Mouse (Mus musculus) myocyte (in vitro differentiated cells): ENCODE results near the gene 6430548M08Rik.

Source experiments
- E2F4 ChIP-seq: IDR thresholded peaks from one replicate; pipeline ENCODE4 v1.6.1; 2011; ENCODE audit warnings: mild to moderate bottlenecking, control low read depth, moderate library complexity; ENCODE audit not compliant: insufficient read depth
- MAX ChIP-seq: IDR thresholded peaks from one replicate; pipeline ENCODE4 v1.6.1; 2011; ENCODE audit warnings: low read depth, mild to moderate bottlenecking, control low read depth
- MYOD1 ChIP-seq, 3 experiments: IDR thresholded peaks; one replicate each; pipeline ENCODE4 v1.6.1; 2011; ENCODE audit warnings: control low read depth in 2 of 3, low read depth in 2 of 3, mild to moderate bottlenecking in 2 of 3, moderate library complexity in 1 of 3; ENCODE audit not compliant: insufficient read length in 2 of 3, control insufficient read depth in 1 of 3
- POLR2A ChIP-seq: IDR thresholded peaks from one replicate; pipeline ENCODE4 v1.6.1; 2011; ENCODE audit warnings: low read depth, mild to moderate bottlenecking, control low read depth, moderate library complexity; ENCODE audit not compliant: insufficient read length
- POLR2AphosphoS2 ChIP-seq: IDR thresholded peaks from one replicate; pipeline ENCODE4 v1.6.1; 2011; ENCODE audit warnings: low read depth, control low read depth; ENCODE audit not compliant: insufficient read length
- REST ChIP-seq: IDR thresholded peaks from one replicate; pipeline ENCODE4 v1.6.1; 2011; ENCODE audit warnings: mild to moderate bottlenecking, control low read depth, moderate library complexity; ENCODE audit not compliant: insufficient read depth, insufficient read length
- SRF ChIP-seq: IDR thresholded peaks from one replicate; pipeline ENCODE4 v1.6.1; 2011; ENCODE audit warnings: low read depth; ENCODE audit not compliant: control insufficient read depth, insufficient read length
- TCF12 ChIP-seq: IDR thresholded peaks from one replicate; pipeline ENCODE4 v1.6.1; 2011; ENCODE audit warnings: mild to moderate bottlenecking, control low read depth; ENCODE audit not compliant: poor library complexity, insufficient read depth, severe bottlenecking
- TCF3 ChIP-seq: IDR thresholded peaks from one replicate; pipeline ENCODE4 v1.6.1; 2011; ENCODE audit warnings: low read depth, control low read depth; ENCODE audit not compliant: insufficient read length
- USF1 ChIP-seq: IDR thresholded peaks from one replicate; pipeline ENCODE4 v1.6.1; 2011; ENCODE audit warnings: low read depth, mild to moderate bottlenecking, control low read depth, moderate library complexity

DNA sequence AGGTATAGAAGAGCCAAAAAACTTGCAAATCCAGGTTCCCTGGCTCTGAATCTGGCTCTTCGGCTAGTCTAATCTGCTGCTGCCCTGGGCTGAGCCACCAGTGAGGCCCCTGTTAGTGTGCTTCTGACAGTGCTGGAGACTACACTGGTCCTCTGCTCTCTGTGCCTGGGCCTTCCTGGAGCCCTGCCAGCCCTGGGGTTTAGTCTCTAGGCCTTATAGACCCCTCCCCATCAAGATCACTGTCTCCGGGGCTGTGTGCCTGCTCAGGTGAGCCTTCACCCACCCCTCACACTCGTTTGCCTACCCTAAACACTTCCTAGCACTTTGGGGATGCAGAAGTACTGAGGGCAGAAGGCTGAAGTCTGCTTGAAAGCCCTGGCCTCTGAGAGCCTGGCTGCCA is 5.5 kb downstream of the 6430548M08Rik start:
- TF ChIP-seq USF1: no peak
- TF ChIP-seq MAX: no peak
- TF ChIP-seq MYOD1 (IDR thresholded peaks at IDR 0.05; ENCODE audit: control insufficient read depth in 1 of 3, insufficient read length in 2 of 3, low read depth in 2 of 3): no peak
- no peak for TF ChIP-seq POLR2AphosphoS2
- TF ChIP-seq POLR2A: no peak
- TF ChIP-seq TCF12: no peak
- TF ChIP-seq TCF3: no peak
- TF ChIP-seq SRF: no peak
- TF ChIP-seq E2F4: no peak
- no peak for TF ChIP-seq REST
